Comparison of ENCODE assay signal across 8 mouse cellular contexts in the genomic region with DNA sequence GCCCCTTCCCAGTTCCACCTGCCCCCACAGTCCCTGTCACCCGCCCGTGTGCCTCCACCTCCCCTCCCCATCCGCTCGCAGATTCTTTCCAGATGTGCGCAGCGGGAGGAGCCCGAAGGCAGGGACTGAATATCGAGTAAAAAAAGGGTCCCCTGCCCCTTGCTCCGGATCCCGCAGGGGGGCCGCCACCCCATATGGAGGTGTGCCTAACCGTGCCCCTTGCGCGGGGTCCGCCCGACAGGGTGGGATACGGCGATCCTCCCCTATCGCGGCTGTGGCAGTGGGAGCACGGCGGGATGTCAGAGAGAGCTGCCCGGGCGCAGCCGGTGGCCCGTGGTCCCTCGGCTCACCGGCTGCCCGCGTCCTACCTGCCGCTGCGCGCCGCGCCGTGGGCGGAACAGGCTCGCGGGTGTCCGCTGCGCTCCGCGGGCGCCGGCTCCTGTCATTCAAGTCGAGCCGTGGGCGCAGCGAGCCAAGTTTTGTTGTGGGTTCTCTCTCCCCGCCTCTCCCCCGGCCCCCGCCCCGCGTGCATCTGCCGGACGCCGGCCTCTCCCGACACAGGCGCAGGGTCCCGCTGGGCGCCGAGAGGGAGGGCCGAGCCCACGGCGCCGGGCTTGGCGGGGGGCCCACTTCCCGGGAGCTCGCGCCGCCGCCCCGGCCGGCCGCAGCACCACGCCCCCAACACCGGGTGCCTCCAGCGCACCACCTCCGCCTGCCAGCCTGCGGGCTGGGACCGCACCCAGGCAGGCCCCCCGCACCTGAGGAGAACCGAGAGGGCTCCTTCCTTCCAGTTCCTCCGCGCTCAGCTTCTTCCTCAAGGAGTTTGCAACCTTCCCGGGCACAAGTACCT.
DNase-seq lines count a peak whose midpoint lies in the region; ATAC-seq and TF ChIP-seq lines count a peak whose summit lies in the region.

No protein-coding gene starts in this region.

- H3K9ac ChIP-seq in hindbrain, embryonic 15.5 days: peak overlapping the region; percentile 45
- H3K9ac ChIP-seq in limb, embryonic 12.5 days (replicated peaks): peak overlapping the region; percentile 70
- H3K9ac ChIP-seq in midbrain, embryonic 15.5 days: peak overlapping the region; percentile 49

- peak overlapping the region; percentile 99 for H3K4me2 ChIP-seq in hindbrain, embryonic 15.5 days
- peak overlapping the region; percentile 100 for H3K4me2 ChIP-seq in limb, embryonic 12.5 days
- peak overlapping the region; percentile 97 for H3K4me2 ChIP-seq in midbrain, embryonic 15.5 days

- DNase-seq in adrenal gland, adult 18-20 months (ENCODE audit: low spot score in 2 of 2): peak; percentile 35 to 53
- DNase-seq in adrenal gland, postnatal 4 days (ENCODE audit: low spot score in 2 of 2): no peak
- peak; percentile 51 for DNase-seq in brain, embryonic 14.5 days (ENCODE audit: low read depth)
- peak; percentile 74 for DNase-seq in gastrocnemius, postnatal 10 days
- peak; percentile 66 for DNase-seq in testis, postnatal 10 days (ENCODE audit: low spot score)

- no peaks in the 10 kb centered on the region for H3K36me3 ChIP-seq in hindbrain, embryonic 15.5 days
- no peaks in the 10 kb centered on the region for H3K36me3 ChIP-seq in limb, embryonic 12.5 days
- H3K36me3 ChIP-seq in midbrain, embryonic 15.5 days (replicated peaks): no peaks in the 10 kb centered on the region

- H3K4me3 ChIP-seq in hindbrain, embryonic 15.5 days: peak overlapping the region; percentile 62
- peak overlapping the region; percentile 68 for H3K4me3 ChIP-seq in limb, embryonic 12.5 days (replicated peaks)
- peak overlapping the region; percentile 60 for H3K4me3 ChIP-seq in midbrain, embryonic 15.5 days

- ATAC-seq in hindbrain, embryonic 15.5 days (ENCODE audit: low FRiP score, low read depth): peak; percentile 64; the same call in 1 of the 2 replicates
- no peak for ATAC-seq in limb, embryonic 12.5 days (ENCODE audit: insufficient number of reproducible peaks, insufficient read depth, low FRiP score, low TSS enrichment, low read depth)
- peak; percentile 75 for ATAC-seq in midbrain, embryonic 15.5 days (replicated peaks)

- H3K4me1 ChIP-seq in hindbrain, embryonic 15.5 days (replicated peaks): peaks cover 16% of the 10 kb centered on the region
- H3K4me1 ChIP-seq in limb, embryonic 12.5 days (replicated peaks): peaks cover 20% of the 10 kb centered on the region
- peaks cover 12% of the 10 kb centered on the region for H3K4me1 ChIP-seq in midbrain, embryonic 15.5 days

- H3K27me3 ChIP-seq in hindbrain, embryonic 15.5 days: peaks cover 29% of the 10 kb centered on the region
- peaks cover 54% of the 10 kb centered on the region for H3K27me3 ChIP-seq in limb, embryonic 12.5 days
- peaks cover 30% of the 10 kb centered on the region for H3K27me3 ChIP-seq in midbrain, embryonic 15.5 days (replicated peaks)

- no peak for TF ChIP-seq POLR2A in brain, embryonic 14.5 days (IDR thresholded peaks at IDR 0.05; ENCODE audit: borderline replicate concordance, extremely low read depth, insufficient read depth, insufficient read length, poor library complexity, severe bottlenecking)

- no peak for TF ChIP-seq CTCF in brain, embryonic 14.5 days (IDR thresholded peaks at IDR 0.05; ENCODE audit: borderline replicate concordance, extremely low read depth, insufficient read depth, insufficient read length)

- no peaks in the 10 kb centered on the region for H3K9me3 ChIP-seq in hindbrain, embryonic 15.5 days
- H3K9me3 ChIP-seq in limb, embryonic 12.5 days: no peaks in the 10 kb centered on the region
- H3K9me3 ChIP-seq in midbrain, embryonic 15.5 days: no peaks in the 10 kb centered on the region

- no peak overlapping the region for H3K27ac ChIP-seq in hindbrain, embryonic 15.5 days (replicated peaks)
- peak overlapping the region; percentile 17; the same call in 1 of the 2 replicates for H3K27ac ChIP-seq in limb, embryonic 12.5 days
- no peak overlapping the region for H3K27ac ChIP-seq in midbrain, embryonic 15.5 days

- under 1% methylated on average over 79 of the region's 86 CpGs for WGBS in hindbrain, embryonic 15.5 days
- under 1% methylated on average over 79 of the region's 86 CpGs for WGBS in limb, embryonic 12.5 days
- under 1% methylated on average over 76 of the region's 86 CpGs for WGBS in midbrain, embryonic 15.5 days

Comparison
In these comparisons a context has a peak if more than half of its experiments do, and no peak if none do; other contexts are left out.
1. DNase-seq: peak in adrenal gland, adult 18-20 months (2 of 2), brain, embryonic 14.5 days (single experiment), gastrocnemius, postnatal 10 days (single experiment) and testis, postnatal 10 days (single experiment); none in adrenal gland, postnatal 4 days (0 of 2).
2. Peak in every context shown above with its lines, with median percentiles within 50 percentile points of each other: H3K4me2 ChIP-seq, H3K4me3 ChIP-seq and H3K9ac ChIP-seq.